Mouse (Mus musculus) lung, embryonic 15.5 days (tissue): ENCODE measurements around the gene Gfral. TPM values are rescaled to one million over a fixed set of nuclear protein-coding genes. Genes with fewer than 3 reads are reported as not detected.
"Not testable (repeated sequence)": the region's sequence is repeated elsewhere in the genome, so short reads cannot be mapped to it uniquely, and the experiment has no call there.

Source experiments
- ATAC-seq: fragments of 200-750 bp; cut with Nextera tagmentation; 2 replicates; pipeline ENCODE4 v1.8.0; 2017; ENCODE audit warnings: moderate number of reproducible peaks, borderline replicate concordance; ENCODE audit not compliant: low FRiP score, low TSS enrichment; ENCODE audit errors: extremely low read depth
- H3K27ac ChIP-seq: fragments of 300-500 bp; sonication (generic); 2 replicates; pipeline ENCODE4 v1.5.1; 2015; ENCODE audit warnings: moderate library complexity, mild to moderate bottlenecking, inconsistent platforms
- H3K27me3 ChIP-seq: fragments of 300-500 bp; sonication (generic); 2 replicates; pipeline ENCODE4 v1.6.1; 2015; ENCODE audit warnings: inconsistent platforms
- H3K36me3 ChIP-seq: fragments of 300-500 bp; sonication (generic); 2 replicates; pipeline ENCODE4 v1.6.1; 2015; ENCODE audit warnings: inconsistent platforms
- H3K4me1 ChIP-seq: fragments of 300-500 bp; sonication (generic); 2 replicates; pipeline ENCODE4 v1.6.1; 2015; ENCODE audit warnings: inconsistent platforms
- H3K4me2 ChIP-seq: fragments of 300-500 bp; sonication (generic); 2 replicates; pipeline ENCODE4 v1.6.1; 2015; ENCODE audit warnings: inconsistent platforms, mild to moderate bottlenecking, moderate library complexity
- H3K4me3 ChIP-seq: fragments of 300-500 bp; sonication (generic); 2 replicates; pipeline ENCODE4 v1.5.1; 2015; ENCODE audit warnings: mild to moderate bottlenecking, inconsistent platforms
- H3K9ac ChIP-seq: fragments of 300-500 bp; sonication (generic); 2 replicates; pipeline ENCODE4 v1.6.1; 2015; ENCODE audit warnings: inconsistent platforms
- H3K9me3 ChIP-seq: fragments of 300-500 bp; sonication (generic); 2 replicates; pipeline ENCODE4 v1.6.1; 2016; ENCODE audit warnings: inconsistent platforms
- WGBS: fragments of 180-500 bp; shearing (Covaris S2); methylation state at CpG from one replicate; pipeline ENCODE4 v1.1.7; 2015; 5-methylcytosine and 5-hydroxymethylcytosine counted together
- polyA plus RNA-seq: library from polyadenylated mRNA; unstranded; fragments of >200 nt; fragmentation: Nextera tagmentation; extraction: Ambion mirVana; gene quantifications from 2 replicates; pipeline ENCODE4 v1.2.1, GENCODE M21; 2015

Gene Gfral
- polyA plus RNA-seq, 1 experiment from 2014 or later = not detected

DNA sequence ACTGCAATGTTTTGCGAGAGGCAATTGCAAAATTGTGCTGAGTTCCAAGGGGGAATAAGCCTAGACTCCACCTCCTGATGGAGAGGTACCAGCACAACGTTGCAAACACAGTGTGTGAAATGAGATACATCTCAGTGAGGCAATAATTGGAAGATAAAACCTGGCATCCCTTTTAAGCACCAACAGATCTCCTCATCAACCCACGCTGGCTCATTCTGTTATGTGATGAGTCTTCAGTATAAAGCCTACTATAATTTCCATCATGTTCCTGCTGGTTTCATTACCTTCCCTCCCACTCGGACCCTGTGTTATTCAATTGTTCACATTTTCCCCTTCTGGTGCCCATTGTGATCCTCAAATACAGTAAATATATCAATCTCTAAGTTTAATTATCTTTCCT lies 1.2 kb upstream of the Gfral start:
- peaks cover 7% of the 10 kb centered on the region; the same call in 1 of the 2 replicates for H3K4me1 ChIP-seq
- 70% methylated on average over 4 of the region's 4 CpGs for WGBS

DNA sequence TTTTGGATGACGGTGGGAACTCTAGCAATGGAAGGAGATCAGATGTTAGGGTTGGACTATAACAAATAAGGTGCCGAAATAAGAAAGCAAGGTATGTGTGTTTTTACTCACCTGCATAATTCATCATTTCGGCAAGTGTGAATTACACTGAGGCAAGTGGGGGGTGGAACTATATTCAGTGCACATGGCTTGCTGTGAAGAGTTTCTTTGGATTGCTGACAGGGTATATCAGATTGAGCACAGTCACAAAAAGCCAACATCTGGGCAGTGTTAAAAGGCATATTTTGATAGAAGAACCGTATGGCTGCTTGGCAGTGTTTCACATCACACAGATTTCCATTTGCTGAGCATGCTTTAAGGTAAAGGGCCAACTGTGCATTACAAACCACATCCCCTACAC lies 16.5 kb downstream of the Gfral start:
- H3K27me3 ChIP-seq = no peaks in the 10 kb centered on the region
- 79% methylated on average over 4 of the region's 4 CpGs for WGBS
- H3K4me2 ChIP-seq = no peak overlapping the region
- no peaks in the 10 kb centered on the region for H3K4me1 ChIP-seq
- no peak overlapping the region for H3K4me3 ChIP-seq
- no peak for ATAC-seq
- H3K27ac ChIP-seq = no peak overlapping the region
- H3K36me3 ChIP-seq = no peaks in the 10 kb centered on the region
- no peak overlapping the region for H3K9ac ChIP-seq
- H3K9me3 ChIP-seq = no peaks in the 10 kb centered on the region

More for the DNA sequence above, 1.2 kb upstream of the Gfral start:
- no peak overlapping the region for H3K9ac ChIP-seq
- no peak overlapping the region for H3K27ac ChIP-seq
- H3K4me3 ChIP-seq = no peak overlapping the region
- H3K27me3 ChIP-seq = no peaks in the 10 kb centered on the region
- no peaks in the 10 kb centered on the region for H3K9me3 ChIP-seq
- no peak overlapping the region for H3K4me2 ChIP-seq
- H3K36me3 ChIP-seq = no peaks in the 10 kb centered on the region
- no peak for ATAC-seq

DNA sequence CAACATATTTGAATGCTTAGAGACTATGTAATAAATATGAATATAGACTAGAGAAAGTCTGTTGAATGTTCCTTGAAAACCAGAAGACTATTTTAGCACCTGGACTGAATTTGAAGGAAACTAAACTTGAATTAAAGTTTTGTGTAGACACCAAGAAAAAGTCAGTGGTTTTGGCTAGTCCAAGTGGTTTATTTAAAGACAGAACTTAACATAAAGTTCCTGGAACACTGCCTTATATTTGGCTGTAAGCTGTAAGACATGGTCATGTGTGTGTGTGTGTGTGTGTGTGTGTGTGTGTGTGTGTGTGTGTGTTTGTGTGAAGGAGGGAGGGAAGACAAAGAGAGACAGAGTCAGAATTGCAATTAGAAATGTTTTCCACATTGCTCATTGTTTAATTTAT lies 34.2 kb downstream of the Gfral start:
- no peak for ATAC-seq
- no peaks in the 10 kb centered on the region for H3K9me3 ChIP-seq

DNA sequence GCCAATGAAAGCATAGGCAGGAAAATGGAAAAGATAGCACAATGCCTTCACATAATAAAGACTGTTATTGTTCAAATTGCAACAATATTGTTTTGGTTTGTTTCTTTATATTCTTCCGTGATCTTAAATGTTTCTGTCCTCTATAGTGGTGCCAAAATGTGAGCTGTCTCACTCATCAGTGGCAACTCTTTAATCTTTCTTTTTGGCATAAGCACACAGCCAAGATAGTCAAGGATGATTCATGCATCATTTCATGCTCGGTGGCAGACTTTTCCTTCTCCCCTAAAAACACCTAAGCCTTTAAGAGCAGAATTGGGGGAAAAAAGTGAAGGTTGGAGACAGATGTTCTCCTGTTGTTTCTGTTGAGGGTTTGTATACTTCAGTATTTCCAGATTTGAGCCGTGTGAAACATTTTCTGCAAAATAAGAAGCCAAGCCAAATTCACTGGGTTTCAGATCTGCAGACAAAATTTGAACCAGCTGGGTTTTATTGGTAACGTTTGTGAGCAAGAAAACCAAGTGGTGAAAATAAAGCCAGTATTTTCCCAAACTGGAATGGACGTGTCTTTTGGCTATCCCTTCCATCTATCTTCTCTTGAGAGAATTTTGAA lies 40.7 kb downstream of the Gfral start:
- no peak for ATAC-seq
- Histone ChIP-seq H3K4me2 (no peak overlapping the region), H3K27ac (no peak overlapping the region), H3K4me3 (no peak overlapping the region), H3K27me3 (no peaks in the 10 kb centered on the region), H3K36me3 (no peaks in the 10 kb centered on the region), H3K9me3 (no peaks in the 10 kb centered on the region), H3K4me1 (no peaks in the 10 kb centered on the region), H3K9ac (no peak overlapping the region)
- 36% methylated on average over 5 of the region's 5 CpGs for WGBS

More for the DNA sequence above, 34.2 kb downstream of the Gfral start:
- no peak overlapping the region for H3K9ac ChIP-seq
- H3K4me2 ChIP-seq = no peak overlapping the region
- H3K27ac ChIP-seq = no peak overlapping the region
- no peaks in the 10 kb centered on the region for H3K4me1 ChIP-seq
- H3K4me3 ChIP-seq = no peak overlapping the region
- H3K36me3 ChIP-seq = no peaks in the 10 kb centered on the region
- no peaks in the 10 kb centered on the region for H3K27me3 ChIP-seq

DNA sequence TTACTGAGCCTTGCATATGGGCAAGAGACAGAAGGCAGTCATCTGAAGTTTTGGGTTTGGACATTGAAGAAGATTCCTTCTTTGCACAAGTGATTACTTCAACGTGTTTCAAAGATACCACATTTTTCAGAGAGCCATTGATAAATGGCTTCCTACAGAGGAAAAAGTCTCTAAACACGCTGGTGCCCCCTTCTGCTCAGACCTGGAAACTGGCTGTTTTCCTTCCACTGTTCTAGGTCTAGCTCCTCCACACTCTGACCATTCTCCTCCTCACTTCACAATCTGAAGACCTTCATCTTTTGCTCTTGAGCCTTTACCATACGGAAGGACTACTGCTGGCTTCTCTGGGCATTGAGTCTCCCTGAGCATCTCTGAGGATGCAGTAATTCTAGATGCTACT lies 45.1 kb downstream of the Gfral start:
- Histone ChIP-seq H3K27ac (no peak overlapping the region), H3K9me3 (no peaks in the 10 kb centered on the region), H3K4me1 (no peaks in the 10 kb centered on the region), H3K4me3 (no peak overlapping the region), H3K36me3 (no peaks in the 10 kb centered on the region), H3K9ac (no peak overlapping the region), H3K4me2 (no peak overlapping the region), H3K27me3 (no peaks in the 10 kb centered on the region)
- no peak for ATAC-seq
- 36% methylated on average over 3 of the region's 3 CpGs for WGBS

DNA sequence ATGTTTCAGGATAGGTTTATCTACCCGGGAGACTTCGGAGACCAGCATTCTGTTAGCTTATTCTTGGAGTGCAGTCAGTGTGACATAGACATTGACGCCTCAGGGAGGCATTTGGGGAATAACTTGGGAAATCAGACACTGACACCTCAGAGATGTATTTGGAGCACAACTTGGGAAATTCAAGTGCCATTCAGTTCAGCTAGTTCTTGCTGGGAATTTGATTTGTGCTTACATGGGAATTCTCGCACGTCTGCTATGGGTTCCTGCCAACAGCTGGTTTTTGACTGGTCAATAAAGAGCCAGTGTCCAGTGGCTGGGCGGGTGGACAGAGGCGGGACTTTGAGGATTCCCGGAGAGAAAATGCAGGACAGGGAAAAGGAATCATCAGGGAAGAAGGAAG lies 51.0 kb downstream of the Gfral start:
- WGBS = 35% methylated on average over 8 of the region's 8 CpGs
- 0 out of 2 replicates have a peak, but pooled peaks cover 4% of the 10 kb centered on the region for H3K4me1 ChIP-seq
- no peak overlapping the region for H3K9ac ChIP-seq
- H3K9me3 ChIP-seq = no peaks in the 10 kb centered on the region
- H3K4me2 ChIP-seq = peak overlapping the region; percentile 33; the same call in 1 of the 2 replicates
- no peaks in the 10 kb centered on the region for H3K36me3 ChIP-seq
- H3K4me3 ChIP-seq = no peak overlapping the region
- H3K27me3 ChIP-seq = no peaks in the 10 kb centered on the region
- H3K27ac ChIP-seq = no peak overlapping the region
- no peak for ATAC-seq

DNA sequence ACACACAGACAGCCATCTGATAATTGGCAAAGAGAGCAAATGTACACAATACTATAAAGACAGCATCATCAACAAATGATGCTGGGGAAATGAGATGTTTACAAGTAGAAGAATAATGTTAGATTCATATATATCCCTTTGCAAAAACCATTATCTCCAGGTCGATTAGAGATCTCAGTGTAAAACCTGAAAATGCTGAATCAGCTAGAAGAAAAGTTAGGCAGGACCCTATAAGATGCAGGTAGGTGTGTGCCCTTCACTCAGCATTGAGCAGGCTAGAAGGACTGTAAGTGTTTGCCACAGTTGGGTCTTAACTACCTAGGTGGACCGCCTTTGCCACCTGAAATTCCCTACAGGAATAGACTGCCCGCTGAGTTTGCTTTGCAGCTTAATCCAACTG lies 67.9 kb downstream of the Gfral start:
- Histone ChIP-seq H3K36me3 (no peaks in the 10 kb centered on the region), H3K27me3 (no peaks in the 10 kb centered on the region), H3K4me2 (no peak overlapping the region), H3K4me3 (no peak overlapping the region), H3K27ac (no peak overlapping the region), H3K9ac (no peak overlapping the region), H3K4me1 (no peaks in the 10 kb centered on the region), H3K9me3 (no peaks in the 10 kb centered on the region)
- 63% methylated on average over 3 of the region's 3 CpGs for WGBS
- no peak for ATAC-seq

DNA sequence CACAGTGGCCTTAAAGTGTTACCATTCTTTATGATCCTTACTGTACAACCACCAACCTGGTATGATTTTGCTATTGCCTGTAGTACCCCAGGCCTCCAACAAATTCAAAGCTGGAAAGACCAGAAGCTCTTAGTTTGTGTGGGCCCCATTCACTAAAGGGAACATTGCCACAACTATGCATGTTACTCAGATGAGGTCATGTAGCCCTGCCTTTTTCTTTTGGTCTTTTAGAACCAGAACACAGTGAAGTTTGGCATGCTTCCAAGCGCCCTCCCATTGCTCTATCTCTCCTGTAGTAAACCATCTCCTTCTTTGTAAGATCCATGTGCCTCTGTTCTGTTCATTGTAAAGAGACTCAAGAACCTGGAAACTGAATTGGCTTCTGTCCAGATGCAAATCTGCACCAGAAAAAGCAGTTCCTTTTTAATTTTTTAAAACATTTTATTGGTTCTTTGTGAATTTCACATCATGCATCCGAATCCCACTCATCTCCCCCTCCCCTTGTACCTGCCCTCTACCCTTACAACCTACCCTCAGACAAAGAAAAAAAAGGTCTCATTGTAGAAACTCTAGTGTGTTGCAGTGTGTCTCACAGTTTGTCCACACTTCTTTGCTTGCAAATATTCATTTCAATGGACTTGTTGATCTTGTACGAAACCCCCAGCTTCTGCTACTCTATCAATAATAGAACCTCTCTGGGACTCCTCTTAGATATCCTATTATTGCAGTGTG lies 74.9 kb downstream of the Gfral start:
- 0 out of 2 replicates have a peak, but pooled peaks have one; percentile 35 for ATAC-seq
- 74% methylated on average over 3 of the region's 3 CpGs for WGBS
- Histone ChIP-seq H3K36me3 (no peaks in the 10 kb centered on the region), H3K4me3 (no peak overlapping the region), H3K27ac (no peak overlapping the region), H3K9me3 (no peaks in the 10 kb centered on the region), H3K27me3 (no peaks in the 10 kb centered on the region), H3K4me1 (peaks cover 9% of the 10 kb centered on the region; the same call in 1 of the 2 replicates), H3K9ac (no peak overlapping the region), H3K4me2 (no peak overlapping the region)

DNA sequence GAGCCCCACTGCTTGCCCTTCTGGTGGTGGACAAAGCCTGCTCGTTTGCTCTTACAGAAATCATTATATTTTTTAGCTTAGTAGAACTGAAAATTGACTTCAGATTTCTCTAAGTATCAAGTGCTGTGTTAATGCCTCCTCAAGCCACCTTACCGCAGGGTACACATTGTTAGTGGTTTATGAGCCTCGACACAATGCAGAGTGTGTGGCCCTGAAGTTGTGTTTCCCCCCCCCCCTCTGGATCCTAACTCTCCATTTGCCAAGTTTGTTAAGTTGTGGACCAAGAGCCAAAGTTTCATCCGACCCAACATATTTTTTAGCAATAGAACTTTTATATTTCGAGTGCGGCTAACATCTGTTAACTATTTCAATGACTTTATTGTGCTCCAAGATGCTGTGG lies 79.4 kb downstream of the Gfral start:
- H3K4me1 ChIP-seq = peaks cover 9% of the 10 kb centered on the region; the same call in 1 of the 2 replicates

DNA sequence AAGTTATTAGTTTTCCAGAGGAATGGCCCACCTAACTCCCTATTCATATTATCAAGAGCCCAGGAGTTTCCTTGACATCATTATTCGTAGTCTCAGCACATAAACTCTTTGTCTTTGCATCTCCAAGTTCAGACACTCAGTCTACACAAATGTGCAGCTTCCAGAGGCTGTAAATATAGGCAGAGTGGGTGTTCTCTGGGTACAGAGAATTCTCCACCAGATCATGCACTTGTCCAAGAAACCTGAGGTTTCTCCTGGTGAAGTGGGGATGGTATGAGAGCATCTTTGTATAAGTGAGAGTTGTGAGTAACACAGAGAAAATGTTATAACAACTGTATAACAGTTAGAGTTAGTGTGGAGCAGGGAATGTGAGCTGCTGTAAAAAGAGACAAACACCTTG lies 84.1 kb downstream of the Gfral start:
- H3K9ac ChIP-seq = no peak overlapping the region

More for the DNA sequence above, 79.4 kb downstream of the Gfral start:
- Histone ChIP-seq H3K36me3 (no peaks in the 10 kb centered on the region), H3K9ac (no peak overlapping the region), H3K27ac (no peak overlapping the region), H3K27me3 (no peaks in the 10 kb centered on the region), H3K9me3 (no peaks in the 10 kb centered on the region), H3K4me3 (no peak overlapping the region), H3K4me2 (no peak overlapping the region)
- 85% methylated on average over 6 of the region's 6 CpGs for WGBS
- ATAC-seq = no peak

DNA sequence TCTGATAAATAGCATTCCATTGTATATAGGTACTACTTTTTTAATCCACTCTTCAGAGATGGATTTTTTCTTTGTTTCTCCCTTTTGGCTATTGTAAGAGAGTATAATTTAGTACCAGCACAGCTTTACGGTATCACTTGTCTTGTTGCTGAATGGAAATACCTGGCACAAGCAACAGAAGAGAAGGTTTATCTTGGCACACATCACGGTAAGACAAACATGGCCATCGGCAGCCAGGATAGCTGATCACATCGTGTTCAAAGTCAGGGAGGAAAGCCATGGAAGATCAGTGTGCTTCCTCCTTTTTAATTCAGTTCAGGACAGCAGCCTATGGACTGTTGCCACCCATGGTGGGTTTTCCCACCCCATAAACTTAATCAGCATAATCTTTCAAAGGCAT lies 89.2 kb downstream of the Gfral start:
- ATAC-seq = no peak
- 70% methylated on average over 4 of the region's 4 CpGs for WGBS
- Histone ChIP-seq H3K9ac (no peak overlapping the region), H3K36me3 (no peaks in the 10 kb centered on the region), H3K9me3 (no peaks in the 10 kb centered on the region), H3K4me3 (no peak overlapping the region), H3K4me1 (no peaks in the 10 kb centered on the region), H3K4me2 (no peak overlapping the region), H3K27ac (no peak overlapping the region), H3K27me3 (no peaks in the 10 kb centered on the region)

More for the DNA sequence above, 84.1 kb downstream of the Gfral start:
- H3K4me2 ChIP-seq = no peak overlapping the region
- no peak for ATAC-seq
- H3K4me1 ChIP-seq = no peaks in the 10 kb centered on the region
- no peak overlapping the region for H3K27ac ChIP-seq
- H3K36me3 ChIP-seq = no peaks in the 10 kb centered on the region
- H3K9me3 ChIP-seq = no peaks in the 10 kb centered on the region
- no peak overlapping the region for H3K4me3 ChIP-seq
- 65% methylated on average over 1 of the region's 1 CpGs for WGBS
- H3K27me3 ChIP-seq = no peaks in the 10 kb centered on the region

DNA sequence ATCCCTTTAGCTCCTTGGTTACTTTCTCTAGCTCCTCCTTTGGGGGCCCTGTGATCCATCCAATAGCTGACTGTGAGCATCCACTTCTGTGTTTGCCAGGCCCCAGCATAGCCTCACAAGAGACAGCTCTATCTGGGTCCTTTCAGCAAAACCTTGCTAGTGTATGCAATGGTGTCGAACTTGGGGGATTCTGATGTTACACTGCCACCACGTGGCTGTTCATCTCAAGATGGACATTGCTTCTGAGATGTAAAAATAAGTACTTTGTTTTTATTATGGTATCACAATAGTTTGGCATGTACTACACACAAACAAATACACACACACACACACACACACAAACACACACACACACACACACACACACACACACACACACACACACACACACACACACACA lies 90.6 kb downstream of the Gfral start:
- not testable (repeated sequence) for ATAC-seq, H3K9ac ChIP-seq, H3K4me2 ChIP-seq

More for the DNA sequence above, 90.6 kb downstream of the Gfral start:
- H3K4me3 ChIP-seq, H3K36me3 ChIP-seq, H3K27me3 ChIP-seq, H3K4me1 ChIP-seq, H3K9me3 ChIP-seq, H3K27ac ChIP-seq: not testable (repeated sequence)
- 0% methylated on average over 2 of the region's 2 CpGs for WGBS
